Mouse (Mus musculus): ENCODE measurements around the gene Qrich1.

DNA sequence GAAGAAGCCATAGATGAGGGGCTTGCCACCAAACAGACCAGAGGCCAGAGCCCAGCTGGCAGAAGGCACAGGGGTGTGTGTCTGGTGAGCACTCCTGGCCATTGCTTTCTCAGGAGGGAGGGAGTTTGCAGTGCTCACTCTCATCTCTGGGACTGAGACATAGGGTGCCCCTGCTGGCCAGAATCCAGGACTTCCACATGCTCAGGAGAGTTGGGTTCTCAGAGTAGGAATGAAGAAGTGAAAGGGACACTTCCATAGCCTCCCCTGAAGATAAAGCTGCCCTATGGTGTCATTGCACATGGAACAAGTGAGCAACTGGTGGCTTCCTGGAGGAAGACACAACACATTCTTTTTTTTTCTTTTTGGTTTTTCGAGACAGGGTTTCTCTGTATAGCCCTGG is 42.1 kb upstream of the Qrich1 start:
- TF ChIP-seq CTCF (IDR thresholded peaks at IDR 0.05; ENCODE audit: low read depth, low read length) (no peak), POLR2A (IDR thresholded peaks at IDR 0.05; ENCODE audit: extremely low read depth, insufficient read depth, low read length) (no peak)
